Mouse (Mus musculus) splenic B cell, adult 2 months (primary cell): ENCODE data around the gene Epn3.

Source experiments
- DNase-seq: peaks from one replicate; pipeline ENCODE4 v3.0.0-alpha.2; 2011; ENCODE audit warnings: low read depth, low spot score
- H3K27me3 ChIP-seq: 2 replicates; pipeline ENCODE4 v1.6.1; 2012; ENCODE audit warnings: mild to moderate bottlenecking, low read length, moderate library complexity, mixed read lengths; ENCODE audit not compliant: control insufficient read depth, poor library complexity, insufficient read depth, severe bottlenecking
- H3K36me3 ChIP-seq: 2 replicates; pipeline ENCODE4 v1.6.1; 2012; ENCODE audit warnings: mild to moderate bottlenecking, low read length, moderate library complexity, mixed read lengths; ENCODE audit not compliant: control insufficient read depth, poor library complexity, insufficient read depth, severe bottlenecking

The Epn3 gene

DNA sequence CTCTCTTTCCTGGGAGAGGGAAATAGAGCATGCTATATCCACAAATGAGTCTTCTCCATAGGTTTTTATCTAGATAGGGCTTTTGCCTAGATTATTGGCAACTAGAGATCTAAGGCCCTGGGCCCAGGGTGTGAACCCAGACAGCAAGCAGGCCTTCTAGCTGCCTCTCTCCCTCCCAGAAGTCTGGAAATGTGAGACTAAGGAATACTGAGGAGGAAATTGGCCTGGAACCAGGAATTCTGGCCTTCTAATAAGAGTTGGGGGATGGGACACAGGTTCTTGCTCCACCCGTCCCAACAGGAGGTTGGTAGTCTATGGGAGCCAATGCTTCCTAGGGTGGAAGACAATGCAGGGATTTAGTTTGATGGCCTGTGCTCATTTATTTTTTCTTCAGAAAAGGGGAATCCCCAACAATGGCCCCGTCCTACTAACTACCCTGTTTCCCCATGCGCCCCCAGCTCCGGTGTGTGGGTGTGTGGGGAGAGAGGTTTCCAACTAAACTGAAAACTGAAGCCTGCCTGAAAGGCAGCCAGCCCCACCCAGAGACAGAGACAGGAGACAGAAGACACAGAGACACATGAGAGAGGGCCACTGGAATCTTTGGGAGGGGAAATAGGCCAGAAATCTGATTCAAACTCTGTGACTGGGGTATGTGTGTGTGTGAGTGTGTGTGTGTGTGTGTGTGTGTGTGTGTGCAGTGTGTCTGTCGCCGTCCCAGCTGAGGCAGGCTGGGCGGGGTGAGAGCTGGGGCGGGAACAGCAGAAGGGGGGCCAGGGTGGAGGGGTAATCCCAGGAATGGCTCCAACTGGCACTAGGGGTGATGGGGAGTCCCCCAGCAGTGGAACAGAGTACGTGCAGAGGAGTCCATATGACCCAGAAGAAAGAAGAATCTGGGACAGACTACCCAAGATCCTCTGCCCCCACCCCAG, 30.4 kb downstream of the Epn3 start:
- Histone ChIP-seq H3K27me3 (peaks cover 7% of the 10 kb centered on the region), H3K36me3 (no peaks in the 10 kb centered on the region)
- DNase-seq: no peak

DNA sequence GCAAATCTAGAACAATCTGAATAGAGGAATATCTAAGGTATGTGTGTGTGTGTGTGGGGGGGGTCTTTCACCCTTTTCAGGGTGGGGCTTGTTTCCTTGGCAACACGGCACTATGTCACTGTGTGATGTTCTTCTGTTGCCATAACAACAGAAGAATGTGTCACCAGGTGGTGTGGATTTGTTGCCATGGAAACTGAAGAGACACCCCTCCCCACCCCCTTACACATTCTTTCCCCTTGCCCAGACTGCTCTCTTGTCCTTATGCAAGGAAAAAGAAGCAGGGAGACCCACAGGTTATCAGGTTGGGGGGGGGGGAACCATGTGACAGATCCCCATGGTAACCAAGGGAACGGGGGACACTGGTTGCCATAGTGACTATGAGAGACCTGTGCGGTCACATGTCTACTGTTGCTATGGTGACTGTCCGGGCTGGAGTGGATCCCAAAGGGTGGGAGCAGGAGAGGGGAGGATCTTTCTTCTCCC, 31.2 kb downstream of the Epn3 start:
- Histone ChIP-seq H3K27me3 (peaks cover 7% of the 10 kb centered on the region), H3K36me3 (no peaks in the 10 kb centered on the region)
- DNase-seq: no peak

DNA sequence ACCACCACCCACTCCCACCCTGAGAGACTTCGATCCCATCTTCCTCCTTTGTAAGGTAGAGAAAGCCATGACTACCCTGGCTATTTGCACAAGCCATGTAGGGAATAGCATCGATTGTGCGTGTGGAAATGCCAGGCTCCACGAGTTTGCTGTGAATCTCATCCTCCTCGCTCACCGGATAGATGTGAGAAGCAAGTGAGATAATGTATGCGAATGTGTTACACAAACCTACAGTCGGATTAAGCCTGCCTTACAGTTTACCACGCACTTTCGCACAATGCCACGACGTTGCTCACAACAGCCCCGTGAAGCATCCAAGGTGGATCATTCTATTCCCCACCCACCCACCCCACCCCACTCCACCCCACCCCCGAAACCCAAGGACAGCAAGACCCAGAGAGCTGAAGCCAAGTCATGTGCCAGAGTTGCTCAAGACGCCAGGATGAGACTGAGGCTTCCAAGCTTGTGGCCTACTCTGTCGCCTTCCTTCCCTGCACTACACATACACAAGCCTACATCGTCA, 33.4 kb downstream of the Epn3 start:
- H3K27me3 ChIP-seq: peaks cover 2% of the 10 kb centered on the region; the same call in 1 of the 2 replicates

DNA sequence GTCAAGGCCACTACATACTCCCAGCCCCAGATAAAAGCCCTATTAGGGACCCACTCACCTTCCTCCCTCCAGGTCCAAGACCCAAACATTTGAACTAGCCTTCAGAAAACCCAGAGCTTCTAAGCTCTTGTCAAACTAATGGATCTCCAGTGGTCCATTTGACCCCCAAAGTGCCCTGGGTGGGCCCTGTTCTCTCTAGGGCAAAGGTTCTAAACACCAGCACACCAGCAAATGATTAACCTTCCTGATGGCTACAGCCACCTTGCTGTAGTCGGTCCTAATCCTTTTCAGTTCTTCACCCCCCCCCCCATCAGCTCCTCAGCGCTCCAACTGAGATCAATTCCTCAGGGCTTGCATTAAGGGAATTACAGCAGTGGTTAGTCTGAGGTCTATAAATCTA, 35.6 kb downstream of the Epn3 start:
- Histone ChIP-seq H3K27me3 (no peaks in the 10 kb centered on the region), H3K36me3 (no peaks in the 10 kb centered on the region)
- DNase-seq: no peak

More for the DNA sequence above, 33.4 kb downstream of the Epn3 start:
- H3K36me3 ChIP-seq: no peaks in the 10 kb centered on the region
- DNase-seq: no peak

DNA sequence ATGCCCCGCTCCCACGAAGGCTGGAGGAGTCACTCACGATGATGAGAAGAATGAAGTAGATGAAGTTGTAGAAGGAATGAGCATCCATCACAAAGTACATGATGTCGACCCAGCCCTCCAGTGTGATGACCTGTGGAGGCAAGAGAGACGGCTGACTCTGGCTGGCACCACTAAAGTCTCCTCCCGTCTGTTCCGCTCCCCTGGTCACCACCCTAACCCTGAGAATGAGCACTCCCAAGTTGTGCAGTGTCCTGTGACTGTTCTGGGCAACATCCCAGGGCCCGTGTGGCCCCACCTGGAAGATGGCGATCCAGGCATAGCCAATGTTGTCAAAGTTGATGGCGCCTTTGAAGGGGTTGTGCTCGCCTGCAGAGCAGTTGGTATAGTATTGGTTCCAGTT, 37.9 kb downstream of the Epn3 start:
- DNase-seq: no peak
- no peaks in the 10 kb centered on the region for H3K36me3 ChIP-seq
- no peaks in the 10 kb centered on the region for H3K27me3 ChIP-seq

DNA sequence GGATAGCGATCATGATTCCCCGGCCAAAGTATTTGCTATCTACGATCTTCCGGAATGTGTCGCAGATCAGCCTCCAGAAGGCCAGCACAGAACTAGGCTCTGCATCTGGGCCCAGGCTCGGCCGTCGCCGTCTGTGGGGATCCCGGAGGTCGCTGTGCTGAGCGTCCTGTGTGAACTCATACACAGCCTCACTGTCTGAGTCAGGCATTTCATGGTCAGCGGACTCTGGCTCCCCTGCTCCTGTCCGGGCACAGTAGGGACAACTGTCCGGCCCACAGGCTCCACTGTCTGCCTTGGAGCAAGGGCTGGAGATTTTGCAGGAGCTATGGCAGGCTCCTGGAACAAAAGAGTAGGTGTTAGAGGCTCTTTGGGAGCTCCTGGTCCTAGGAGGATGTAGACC, 42.8 kb downstream of the Epn3 start:
- Histone ChIP-seq H3K27me3 (no peaks in the 10 kb centered on the region), H3K36me3 (no peaks in the 10 kb centered on the region)
- DNase-seq: no peak

DNA sequence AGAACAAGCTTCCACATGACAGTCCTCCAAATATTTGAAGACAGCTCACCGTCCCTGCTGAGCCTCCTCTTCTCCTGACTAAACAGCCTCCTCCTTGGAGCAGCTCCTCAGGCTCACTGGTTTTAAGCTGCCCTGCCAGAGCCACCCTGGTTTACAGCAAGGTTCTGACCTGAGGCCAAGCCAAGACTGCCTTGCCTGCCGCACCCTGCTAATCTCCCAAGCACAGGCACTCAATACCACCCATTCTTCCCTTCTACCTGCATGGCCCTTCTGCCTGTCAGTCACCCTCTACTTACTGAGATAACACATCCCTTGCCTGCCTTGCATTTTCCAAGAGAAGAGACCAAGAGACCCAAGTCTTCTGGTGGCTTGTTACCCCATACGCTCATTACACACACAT, 43.4 kb downstream of the Epn3 start:
- DNase-seq: no peak
- no peaks in the 10 kb centered on the region for H3K36me3 ChIP-seq
- H3K27me3 ChIP-seq: no peaks in the 10 kb centered on the region

DNA sequence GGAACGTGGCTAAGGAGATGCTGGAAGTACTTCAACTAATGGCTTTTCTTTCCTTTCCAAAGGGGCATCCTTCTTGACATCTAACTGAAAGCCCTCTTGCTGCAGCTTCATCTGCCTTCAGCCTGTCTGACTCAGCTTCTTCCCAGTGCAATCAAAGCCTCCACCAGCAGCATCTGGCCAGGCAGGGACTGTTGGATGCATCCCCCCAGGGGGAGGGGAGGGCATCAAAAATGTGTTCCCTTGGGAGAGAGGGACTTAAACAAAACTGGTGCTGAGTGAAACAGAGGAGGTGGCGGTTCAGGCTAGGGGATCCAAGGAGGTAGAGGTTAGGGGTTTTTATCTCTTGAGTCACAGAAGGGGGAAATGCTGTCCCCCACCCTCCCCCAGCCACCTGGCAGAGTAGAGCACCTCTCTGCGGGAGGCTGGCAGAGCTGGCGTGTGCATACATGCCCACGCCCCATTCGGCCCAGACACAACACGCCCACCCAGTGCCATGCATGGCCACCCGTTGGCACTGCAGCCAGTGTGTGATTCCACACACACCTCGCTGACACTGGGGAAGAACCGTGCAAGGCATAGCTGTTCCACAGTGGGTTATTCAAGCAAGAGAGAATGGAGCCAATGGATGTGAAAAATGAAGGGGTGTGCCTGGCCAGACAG, 44.5 kb downstream of the Epn3 start:
- H3K36me3 ChIP-seq: no peaks in the 10 kb centered on the region
- no peak for DNase-seq

DNA sequence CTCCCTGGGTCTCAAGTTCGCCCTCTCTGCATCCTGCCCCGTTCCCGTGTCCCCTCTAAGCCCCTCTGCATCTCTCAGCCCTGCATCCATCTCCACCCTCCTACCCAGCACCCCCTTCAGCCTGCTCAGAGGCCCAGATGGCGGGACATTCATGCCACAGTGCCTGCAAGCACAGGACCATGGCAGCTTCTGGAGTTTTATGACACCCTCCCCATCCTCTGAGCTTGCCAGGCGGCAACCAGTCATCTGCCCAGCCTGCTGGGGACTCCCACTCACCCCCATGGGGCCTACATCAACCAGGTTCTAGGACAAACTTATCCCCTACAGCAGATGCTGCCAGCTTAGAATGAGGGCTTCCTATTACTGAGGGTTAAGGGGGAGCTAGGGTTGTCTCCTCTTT, 45.0 kb downstream of the Epn3 start:
- H3K36me3 ChIP-seq: no peaks in the 10 kb centered on the region
- DNase-seq: no peak
- H3K27me3 ChIP-seq: no peaks in the 10 kb centered on the region

More for the DNA sequence above, 44.5 kb downstream of the Epn3 start:
- no peaks in the 10 kb centered on the region for H3K27me3 ChIP-seq

DNA sequence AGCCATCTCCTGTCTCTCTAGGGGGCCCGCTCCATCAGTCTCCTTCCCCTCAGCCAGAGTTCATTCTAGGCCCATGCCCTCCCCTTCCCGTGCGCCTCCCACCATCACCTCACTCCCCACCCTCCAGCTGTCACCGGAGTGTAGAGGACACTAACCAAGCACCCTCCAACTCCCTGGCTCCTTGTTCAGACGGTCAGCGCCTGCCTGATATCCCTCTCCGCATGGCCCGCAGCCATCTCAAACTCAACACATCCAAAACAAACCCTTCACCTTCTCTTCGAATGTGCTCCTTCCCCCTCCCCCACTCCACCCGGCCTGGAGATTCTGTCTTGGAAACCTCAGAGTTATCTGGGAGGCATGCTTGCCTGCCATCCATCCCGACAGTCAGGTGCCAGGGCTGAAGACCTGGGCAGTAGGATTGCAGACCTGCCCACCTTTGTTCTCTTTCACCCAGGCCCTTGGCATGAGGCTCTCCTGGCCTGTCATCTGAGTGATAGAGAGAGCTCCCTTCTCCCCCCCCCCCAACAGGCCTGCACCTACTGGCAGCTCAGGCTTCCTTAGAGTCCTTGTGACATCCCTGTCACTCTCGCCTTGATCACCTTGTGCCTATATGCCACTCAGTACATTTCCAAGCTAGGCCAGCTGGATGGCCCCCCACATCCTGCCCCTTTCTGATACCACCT, 48.5 kb downstream of the Epn3 start:
- Histone ChIP-seq H3K27me3 (no peaks in the 10 kb centered on the region), H3K36me3 (no peaks in the 10 kb centered on the region)
- DNase-seq: no peak

DNA sequence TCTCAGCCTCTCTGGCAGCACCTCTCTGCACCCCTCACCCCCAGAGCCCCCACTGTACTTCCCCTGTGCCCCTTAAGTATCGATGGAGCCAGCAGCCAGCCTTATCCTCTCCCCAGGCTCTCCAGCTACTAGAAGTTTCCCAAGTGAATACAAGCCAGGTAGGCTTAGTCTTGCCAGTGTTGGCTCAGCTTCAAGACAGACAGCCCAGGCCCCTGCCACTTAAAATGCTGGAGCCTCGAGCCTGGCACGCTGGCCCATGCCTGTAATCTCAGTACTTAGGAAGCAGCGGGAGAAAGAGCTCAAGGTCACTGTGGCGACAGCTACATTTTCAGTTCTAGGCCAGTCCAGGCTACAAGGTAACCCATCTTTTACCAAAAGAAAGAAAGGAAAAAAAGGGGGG, 49.9 kb downstream of the Epn3 start:
- no peak for DNase-seq
- H3K27me3 ChIP-seq: no peaks in the 10 kb centered on the region
- H3K36me3 ChIP-seq: no peaks in the 10 kb centered on the region

DNA sequence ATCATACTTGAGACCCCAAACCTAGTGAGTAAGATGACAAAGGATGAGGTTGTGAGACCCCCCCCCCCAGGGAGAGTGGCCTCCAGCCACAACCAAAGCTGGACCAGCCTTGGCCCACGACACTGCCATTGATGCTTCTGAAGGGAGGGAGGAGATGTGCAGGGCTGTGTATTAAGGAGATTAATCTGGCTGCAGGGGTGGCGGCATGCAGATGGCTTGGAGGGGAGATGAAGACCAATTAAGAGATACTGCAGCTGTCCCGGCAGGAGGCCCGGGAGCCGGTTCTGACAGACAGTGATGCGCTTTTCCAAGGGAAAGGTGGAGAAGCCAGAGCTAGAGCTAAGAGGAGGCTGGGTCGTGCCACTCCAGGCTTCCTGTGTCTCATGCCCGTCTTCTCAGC, 50.5 kb downstream of the Epn3 start:
- DNase-seq: no peak
- Histone ChIP-seq H3K27me3 (no peaks in the 10 kb centered on the region), H3K36me3 (no peaks in the 10 kb centered on the region)

DNA sequence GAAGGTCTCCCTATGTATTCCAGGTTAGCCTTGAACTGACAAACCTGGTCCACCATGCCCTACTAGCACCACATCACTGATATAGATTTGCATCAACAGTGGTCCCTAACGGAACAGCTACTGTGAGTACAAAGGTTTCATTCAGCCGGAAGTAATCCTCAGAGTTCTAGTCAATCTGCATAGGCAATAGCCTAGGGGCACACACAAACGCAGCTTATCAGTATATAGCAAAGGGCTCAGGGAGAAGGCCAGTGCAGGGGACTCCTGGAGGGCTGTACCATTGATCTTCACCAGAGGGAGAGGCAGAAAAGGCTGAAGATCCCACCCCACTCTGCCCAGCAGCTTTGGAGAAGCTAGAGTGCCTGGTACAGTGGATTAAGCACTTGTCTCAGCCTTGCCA, 52.8 kb downstream of the Epn3 start:
- no peaks in the 10 kb centered on the region for H3K27me3 ChIP-seq
- no peak for DNase-seq
- H3K36me3 ChIP-seq: no peaks in the 10 kb centered on the region

DNA sequence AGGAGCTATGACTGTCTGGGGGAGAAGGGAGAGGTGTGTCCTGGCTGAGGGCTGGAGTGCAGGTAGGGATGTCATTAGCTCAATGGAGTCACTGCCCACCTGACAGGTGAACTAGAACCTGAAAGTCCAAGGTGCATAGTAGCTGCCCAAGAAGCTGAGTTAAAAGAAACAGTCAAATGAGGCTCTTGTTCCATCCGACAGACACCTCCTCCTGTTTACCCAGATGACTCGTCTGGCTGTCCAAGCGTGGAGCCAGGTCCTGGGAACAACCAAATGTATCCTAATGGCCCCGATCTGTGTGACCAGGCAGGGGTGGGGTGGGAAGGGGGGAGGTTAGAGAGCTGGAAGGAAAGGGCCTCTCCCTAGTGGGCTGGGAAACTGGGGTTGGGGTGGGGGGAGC, 54.5 kb downstream of the Epn3 start:
- DNase-seq: no peak
- H3K36me3 ChIP-seq: no peaks in the 10 kb centered on the region
- no peaks in the 10 kb centered on the region for H3K27me3 ChIP-seq

DNA sequence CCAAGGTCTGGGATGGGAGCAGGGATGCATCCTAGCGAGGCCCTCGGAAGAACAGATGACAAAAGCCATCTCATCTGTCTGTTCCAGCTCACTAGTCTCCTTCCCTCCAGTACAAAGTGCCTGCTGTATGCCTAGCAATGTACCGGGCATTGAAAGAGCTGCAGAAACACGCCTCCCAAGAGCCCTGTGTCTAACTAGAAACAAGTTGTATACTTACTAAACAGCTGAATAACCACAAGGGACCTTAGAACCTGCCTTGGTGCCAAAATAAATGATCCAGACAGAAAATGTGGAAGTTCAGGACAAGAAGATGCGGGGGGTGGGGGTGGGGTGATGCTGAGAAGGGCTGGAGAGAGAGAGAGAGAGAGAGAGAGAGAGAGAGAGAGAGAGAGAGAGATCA, 54.9 kb downstream of the Epn3 start:
- Histone ChIP-seq H3K36me3 (no peaks in the 10 kb centered on the region), H3K27me3 (no peaks in the 10 kb centered on the region)
- no peak for DNase-seq
